Mouse (Mus musculus): ENCODE results near the gene Rom1.
A peak's percentile ranks its signal among the peaks of the same experiment; 100 is the strongest.
"Not testable (repeated sequence)": the region's sequence is repeated elsewhere in the genome, so short reads cannot be mapped to it uniquely, and the experiment has no call there.

The Rom1 gene

DNA sequence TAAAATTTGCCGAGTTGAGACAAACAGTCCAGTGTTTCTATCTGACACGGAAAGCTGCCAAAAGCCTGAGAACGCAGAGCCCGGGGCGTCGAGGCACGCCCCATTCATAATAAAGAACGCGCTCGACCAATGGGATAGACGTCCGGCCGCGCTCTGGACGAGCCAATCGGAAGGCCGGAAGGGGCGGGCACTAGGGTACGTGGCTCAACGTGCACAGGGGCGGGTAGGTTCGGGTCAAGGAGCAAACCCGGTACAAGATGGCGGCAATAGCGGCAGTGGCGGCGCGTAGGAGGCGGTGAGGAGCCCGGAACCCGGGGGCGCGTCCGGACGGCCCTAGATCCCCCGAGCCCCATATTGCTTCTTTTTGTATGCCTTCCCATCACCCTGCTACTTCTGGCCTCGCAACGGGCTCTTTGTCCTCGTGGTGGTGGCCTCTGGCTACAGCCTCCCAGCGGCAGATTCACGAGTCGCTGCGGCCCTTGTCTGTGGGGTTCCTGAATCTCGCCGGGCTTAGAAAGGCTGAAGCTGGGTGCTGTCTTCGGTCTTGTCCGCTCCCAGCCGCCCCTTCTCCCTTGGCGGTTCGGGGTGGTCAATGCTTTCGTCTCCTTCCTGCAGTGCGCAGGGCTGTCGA is 31.2 kb downstream of the Rom1 start, which contains the start of gene Ganab:
Gene Ganab, plus strand, starts transcription at position 207 of the 631 bp plus-strand sequence.
- DNase-seq (ENCODE audit: low read depth, low spot score), result peak; percentile 95

DNA sequence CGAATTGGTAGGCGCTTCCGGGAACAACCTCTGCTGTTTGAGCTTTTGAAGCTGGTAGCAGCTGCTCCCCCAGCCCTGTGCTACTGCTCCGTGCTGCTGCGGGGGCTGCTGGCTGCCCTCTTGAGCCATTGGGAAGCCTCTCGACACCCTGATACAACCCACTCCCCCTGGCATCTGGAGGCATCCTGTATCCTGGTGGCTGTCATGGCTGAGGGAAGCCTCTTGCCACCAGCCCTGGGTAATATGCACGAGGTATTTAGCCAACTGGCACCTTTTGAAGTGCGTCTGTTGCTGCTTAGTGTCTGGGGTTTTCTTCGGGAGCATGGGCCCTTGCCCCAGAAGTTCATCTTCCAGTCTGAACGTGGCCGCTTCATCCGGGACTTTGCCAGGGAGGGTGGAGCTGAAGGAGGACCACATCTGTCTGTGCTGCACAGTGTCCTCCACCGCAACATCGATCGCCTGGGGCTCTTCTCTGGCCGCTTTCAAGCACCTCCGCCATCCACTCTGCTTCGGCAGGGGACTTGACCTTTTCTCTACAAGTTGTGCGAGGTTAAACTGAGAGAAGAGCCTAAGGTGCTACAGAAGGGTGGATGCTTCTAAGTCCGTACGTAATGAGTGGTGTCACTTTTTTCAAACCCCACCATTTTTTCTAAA is 31.8 kb downstream of the Rom1 start:
- DNase-seq (ENCODE audit: low read depth, low spot score), result peak; percentile 54

DNA sequence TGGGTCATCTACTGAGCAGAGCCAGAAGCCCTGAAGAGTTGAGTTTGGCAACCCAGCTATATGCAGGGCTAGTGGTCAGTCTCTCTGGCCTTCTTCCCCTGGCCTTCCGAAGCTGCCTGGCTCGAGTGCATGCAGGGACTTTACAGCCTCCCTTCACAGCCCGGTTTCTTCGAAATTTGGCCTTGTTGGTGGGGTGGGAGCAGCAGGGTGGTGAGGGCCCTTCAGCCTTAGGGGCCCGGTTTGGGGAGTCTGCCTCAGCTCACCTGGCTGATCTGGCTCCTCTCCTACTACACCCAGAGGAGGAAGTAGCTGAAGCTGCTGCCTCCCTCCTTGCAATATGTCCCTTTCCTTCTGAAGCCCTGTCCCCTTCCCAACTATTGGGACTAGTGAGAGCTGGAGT is 32.9 kb downstream of the Rom1 start:
- not testable (repeated sequence) for DNase-seq (ENCODE audit: low read depth, low spot score)

DNA sequence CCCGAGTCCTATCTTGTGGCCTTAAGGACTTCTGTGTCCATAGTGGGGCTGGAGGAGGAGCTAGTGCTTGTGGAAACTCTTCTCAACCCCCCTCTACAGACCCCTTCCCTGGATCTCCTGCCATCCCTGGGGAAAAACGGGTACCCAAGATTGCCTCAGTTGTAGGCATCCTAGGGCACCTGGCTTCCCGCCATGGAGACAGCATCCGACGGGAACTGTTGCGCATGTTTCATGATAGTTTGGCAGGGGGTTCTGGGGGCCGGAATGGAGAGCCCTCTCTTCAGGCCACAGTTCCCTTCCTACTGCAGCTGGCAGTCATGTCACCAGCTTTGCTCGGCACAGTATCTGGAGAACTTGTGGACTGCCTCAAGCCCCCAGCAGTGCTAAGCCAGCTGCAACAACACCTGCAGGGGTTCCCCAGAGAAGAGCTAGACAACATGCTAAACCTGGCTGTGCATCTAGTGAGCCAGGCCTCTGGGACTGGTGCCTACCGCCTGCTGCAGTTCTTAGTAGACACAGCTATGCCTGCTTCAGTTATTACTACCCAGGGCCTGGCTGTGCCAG is 33.7 kb downstream of the Rom1 start:
- no peak for DNase-seq (ENCODE audit: low read depth, low spot score)

DNA sequence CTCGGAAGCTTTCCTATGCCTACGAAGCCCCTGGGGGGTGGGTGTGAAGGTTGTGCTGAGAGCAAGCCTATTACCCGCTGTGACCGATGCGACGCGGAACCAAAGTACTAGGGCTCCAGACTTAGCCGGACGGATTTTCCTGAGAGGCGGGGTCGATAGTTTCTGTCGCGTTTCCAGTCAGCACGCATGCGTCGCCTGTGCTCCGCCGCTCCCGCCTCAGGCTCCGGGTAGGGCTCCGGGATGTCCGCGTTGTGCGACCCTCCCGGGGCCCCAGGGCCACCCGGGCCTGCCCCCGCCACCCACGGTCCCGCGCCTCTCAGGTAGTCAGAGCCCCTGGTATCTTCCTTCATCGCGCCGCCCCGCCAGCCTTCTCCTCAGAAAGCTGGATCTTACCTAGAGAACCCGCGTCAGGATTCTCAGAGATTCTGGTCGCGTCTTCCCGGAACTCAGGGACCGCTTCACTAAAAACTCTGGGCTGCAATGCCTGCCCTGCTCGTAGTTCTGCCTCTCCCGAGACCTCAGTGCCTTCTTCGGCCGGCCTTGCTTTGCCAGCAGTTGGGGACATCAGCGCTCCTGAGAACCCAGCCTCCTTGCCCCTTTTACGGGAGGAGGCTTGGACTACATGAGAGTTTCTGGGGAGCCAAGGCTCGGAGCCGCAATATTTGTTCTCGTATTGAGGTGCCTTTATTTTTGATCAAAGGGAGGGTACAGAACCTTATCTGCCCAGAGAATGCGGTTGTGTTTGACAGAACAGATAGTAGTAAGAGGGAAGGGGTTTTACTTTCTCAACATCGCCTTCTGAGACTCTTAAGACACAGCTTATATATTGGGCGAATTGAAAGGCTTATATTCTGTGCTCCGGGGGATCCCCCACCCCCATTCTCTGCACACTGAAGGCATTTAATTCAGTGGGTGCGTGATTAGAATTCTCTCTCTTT is 36.1 kb downstream of the Rom1 start, which contains the start of gene Ints5:
Gene Ints5, plus strand, starts transcription at position 177 of the 938 bp plus-strand sequence.
- DNase-seq (ENCODE audit: low read depth, low spot score), result peak; percentile 94

DNA sequence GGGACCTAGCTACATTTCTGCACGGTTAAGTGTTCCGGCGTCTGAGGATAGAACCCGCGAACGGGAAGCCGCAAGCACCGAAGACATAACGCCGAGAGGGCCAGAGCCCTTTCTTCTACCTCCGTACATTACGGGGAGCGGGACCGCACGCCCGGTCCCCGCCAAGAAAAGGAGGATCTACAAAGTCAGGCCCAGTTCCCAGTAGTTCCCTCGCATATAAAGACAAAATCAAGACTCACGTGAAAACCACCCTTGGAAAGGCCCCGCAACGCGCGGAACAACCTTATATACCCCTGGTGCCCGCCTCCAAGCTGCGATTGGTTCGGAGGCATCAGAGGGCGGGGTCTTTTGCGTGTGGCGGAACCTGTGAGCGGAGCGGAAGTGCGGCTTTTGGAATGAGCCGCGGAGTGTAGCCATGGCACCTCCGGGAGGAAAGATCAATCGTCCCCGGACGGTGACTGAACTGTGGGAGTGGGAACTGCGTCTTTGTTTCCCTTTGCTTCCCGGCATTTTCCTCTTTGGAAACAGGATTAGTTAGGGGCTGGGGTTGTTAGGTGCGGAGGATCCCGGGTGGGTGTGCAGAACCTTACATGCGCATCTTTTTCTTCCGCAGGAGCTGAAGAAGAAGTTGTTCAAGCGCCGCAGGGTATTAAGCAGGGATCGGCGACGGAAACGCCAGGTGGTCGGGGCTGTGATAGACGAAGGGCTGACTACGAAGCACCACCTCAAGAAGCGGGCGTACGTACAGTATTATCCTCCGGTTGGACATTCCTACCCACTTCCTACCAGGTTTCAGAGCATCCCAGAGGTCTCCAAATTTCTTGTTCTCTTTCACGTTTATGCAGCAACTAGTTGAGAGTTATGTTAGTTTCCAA is 40.4 kb downstream of the Rom1 start, which contains the start of the genes 1810009A15Rik and Gm49416:
Gene 1810009A15Rik, plus strand, starts transcription at position 343 of the 875 bp plus-strand sequence.
Gene Gm49416, plus strand, starts transcription at position 416 of the 875 bp plus-strand sequence.
- peak; percentile 98 for DNase-seq (ENCODE audit: low read depth, low spot score)

DNA sequence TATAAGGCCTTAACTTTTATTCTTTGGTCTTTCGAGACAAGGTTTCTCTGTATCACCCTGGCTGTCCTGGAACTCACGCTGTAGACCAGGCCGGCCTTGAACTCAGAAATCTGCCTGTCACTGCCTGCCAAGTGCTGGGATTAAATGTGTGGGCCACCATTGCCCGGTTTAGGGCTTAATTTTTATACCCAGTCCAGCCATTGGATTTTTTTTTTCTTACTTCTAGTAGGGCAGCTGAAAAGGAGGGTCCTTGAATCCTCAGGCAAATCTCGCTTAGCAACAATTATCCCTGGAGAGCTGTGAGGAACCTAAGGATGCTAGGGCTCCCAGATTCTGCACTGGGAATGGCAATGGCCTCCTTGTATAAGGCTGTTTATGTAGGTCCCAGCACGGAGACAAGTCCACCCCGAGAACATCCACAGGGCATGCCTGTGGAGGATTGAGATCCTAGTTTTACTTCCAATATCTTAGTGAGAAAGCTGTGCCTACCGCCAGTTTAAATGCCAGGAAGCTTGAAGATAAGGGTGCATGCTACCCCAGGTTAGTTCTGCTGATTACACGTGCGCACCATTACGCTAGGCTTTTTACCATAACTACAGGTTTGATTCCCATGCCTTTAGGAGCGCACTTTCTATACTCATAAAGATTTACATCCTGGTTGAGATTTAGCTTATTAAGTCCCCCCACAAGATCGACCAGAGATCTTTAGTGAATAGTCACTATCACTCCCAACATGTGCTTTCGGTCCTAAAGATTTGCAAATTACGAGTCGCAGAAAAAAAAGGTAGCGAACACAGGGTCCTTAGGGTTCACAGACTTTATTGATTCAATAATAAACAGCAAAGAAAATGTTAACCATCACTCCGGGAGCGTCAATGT is 41.3 kb downstream of the Rom1 start:
- no peak for DNase-seq (ENCODE audit: low read depth, low spot score)

DNA sequence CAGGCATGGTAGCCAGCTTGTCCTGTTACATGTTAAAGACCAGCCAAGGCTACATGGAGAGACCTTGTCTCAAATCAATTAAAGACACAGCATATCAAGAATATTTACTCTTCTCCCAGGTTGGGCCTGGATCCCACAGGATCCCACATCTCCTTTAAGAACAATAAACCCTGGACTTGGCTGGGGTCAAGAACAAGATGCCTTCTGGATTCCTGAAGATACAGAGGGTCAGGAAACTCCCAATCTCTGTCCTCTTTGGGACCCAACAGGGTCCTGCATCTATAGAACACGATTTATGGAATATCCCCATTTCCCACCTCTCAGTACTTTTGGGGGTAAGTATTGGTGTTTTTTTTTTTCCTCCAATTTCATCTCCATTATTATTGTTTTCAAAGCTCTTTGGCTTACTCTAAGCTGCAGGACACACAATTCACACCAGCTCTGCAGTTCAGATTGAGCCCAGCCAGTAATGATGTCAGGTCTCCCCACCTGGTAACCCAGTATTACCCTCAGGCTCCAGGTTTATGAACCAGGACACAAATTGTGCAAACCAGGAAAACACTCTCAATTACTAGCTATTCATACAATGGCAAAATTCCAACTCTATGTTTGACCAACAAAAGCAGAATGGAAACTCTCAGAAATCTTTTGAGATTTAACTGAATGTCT is 42.1 kb downstream of the Rom1 start:
- no peak for DNase-seq (ENCODE audit: low read depth, low spot score)

DNA sequence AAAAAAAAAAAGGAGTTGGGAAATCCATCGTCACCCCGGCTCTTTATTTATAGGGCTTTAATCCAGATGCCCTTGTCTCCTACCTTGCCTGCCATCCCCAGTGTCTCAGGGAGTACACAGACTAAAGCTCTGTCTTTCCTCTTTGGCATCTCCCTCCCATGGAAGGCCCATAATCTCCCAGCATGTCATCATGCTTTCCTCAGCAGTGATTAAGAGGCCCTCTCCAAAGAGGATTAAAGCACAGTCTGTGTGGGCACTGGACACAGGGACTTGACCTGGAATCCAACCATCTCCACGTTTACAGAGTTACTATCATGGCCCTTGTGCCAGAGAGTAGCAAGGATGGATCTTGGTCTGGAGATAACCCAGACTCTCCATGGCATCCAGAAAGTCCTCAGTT is 45.5 kb downstream of the Rom1 start, which contains the start of the genes Lbhd1 and Gm49403:
Gene Lbhd1, plus strand, starts transcription at position 117 of the 400 bp plus-strand sequence.
Gene Gm49403, plus strand, starts transcription at position 315 of the 400 bp plus-strand sequence.
- no peak for DNase-seq (ENCODE audit: low read depth, low spot score)

DNA sequence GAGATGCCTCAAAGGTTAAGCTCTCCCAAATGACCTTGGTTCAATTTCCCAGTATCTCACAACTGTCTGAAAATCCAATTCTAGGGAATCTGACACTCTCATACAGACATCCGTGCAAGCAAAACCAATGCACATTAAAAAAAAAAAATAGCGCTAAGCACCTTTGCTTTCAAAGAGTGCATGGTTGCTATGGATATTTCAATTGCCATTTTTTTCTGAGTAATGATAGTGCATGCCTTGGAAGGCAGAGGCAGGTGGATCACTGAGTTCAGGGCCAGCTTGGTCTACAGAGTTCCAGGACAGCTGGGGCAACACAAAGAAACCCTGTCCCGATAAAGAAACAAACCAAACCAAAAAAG is 48.1 kb downstream of the Rom1 start:
- DNase-seq (ENCODE audit: low read depth, low spot score), result no peak

DNA sequence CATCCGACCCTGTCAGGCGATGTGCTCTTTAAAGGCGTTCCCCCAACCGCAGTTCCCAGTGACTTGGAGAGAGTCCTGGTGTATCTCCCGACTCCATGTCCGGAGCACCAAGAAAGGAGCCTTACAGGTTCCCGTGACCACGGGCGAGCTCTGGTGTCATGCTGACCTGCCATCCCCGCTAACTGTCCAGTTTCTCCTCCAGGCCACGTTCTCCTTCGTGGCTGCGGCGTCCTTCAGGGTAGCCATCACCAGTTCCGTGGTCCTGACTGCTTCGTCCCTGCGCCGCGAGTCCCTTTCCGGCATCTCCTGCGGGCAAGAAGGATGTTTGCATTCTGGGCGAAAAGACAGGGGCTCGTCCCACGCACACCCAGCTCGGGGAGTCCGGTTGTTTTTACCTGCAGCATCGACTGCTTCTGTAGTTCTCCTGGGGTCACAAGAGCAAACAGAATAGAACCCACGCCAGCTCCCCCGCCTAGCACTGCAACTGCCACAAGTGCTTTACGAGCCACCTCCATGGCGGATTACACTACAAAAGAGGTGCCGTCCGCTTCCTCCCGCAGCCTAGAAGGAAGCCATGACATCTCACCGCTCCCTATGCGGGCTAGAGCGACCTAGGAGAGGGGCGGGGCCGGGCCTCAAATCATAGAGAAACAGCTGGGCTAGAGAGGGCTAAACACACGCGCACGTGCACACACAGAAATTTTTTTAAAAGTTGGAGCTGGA is 48.7 kb downstream of the Rom1 start, which contains the start of gene Uqcc3:
Gene Uqcc3, minus strand, starts transcription at position 613 of the 723 bp plus-strand sequence.
- DNase-seq (ENCODE audit: low read depth, low spot score), result peak; percentile 88
